Mouse (Mus musculus) cortical plate, adult 2 months (tissue): ENCODE measurements around the gene Slc2a10. TPM values are rescaled to one million over a fixed set of nuclear protein-coding genes. Genes with fewer than 3 reads are reported as not detected.
"Not testable (repeated sequence)": the region's sequence is repeated elsewhere in the genome, so short reads cannot be mapped to it uniquely, and the experiment has no call there.

Experiments
- H3K27ac ChIP-seq: fragments of 200-500 bp; 2 replicates; pipeline ENCODE4 v1.5.1; 2012; ENCODE audit warnings: low read length, control low read depth, inconsistent platforms; ENCODE audit not compliant: insufficient read depth
- H3K4me1 ChIP-seq: fragments of 200-500 bp; 2 replicates; pipeline ENCODE4 v1.6.1; 2011; ENCODE audit warnings: low read length; ENCODE audit not compliant: control insufficient read depth, insufficient read depth
- H3K4me3 ChIP-seq: fragments of 200-500 bp; 2 replicates; pipeline ENCODE4 v1.5.1; 2011; ENCODE audit warnings: mild to moderate bottlenecking, low read length, control low read depth; ENCODE audit not compliant: insufficient read depth
- CTCF ChIP-seq: fragments of 200-500 bp; IDR thresholded peaks from 2 replicates; pipeline ENCODE4 v1.5.1; 2011; ENCODE audit warnings: mild to moderate bottlenecking, control low read depth, low read length; ENCODE audit not compliant: insufficient read depth; ENCODE audit errors: extremely low read depth
- POLR2A ChIP-seq: fragments of 200-500 bp; IDR thresholded peaks from 2 replicates; pipeline ENCODE4 v1.6.1; 2011; ENCODE audit warnings: mild to moderate bottlenecking, low read length, control low read depth; ENCODE audit not compliant: insufficient read depth; ENCODE audit errors: extremely low read depth
- polyA plus RNA-seq: library from polyadenylated mRNA; depleted of rRNA; stranded (reverse); fragments of >200 nt; gene quantifications from 2 replicates; pipeline ENCODE4 v1.2.3, GENCODE M21; 2012

Slc2a10 gene
- polyA plus RNA-seq, 1 experiment = 1.7 TPM

DNA sequence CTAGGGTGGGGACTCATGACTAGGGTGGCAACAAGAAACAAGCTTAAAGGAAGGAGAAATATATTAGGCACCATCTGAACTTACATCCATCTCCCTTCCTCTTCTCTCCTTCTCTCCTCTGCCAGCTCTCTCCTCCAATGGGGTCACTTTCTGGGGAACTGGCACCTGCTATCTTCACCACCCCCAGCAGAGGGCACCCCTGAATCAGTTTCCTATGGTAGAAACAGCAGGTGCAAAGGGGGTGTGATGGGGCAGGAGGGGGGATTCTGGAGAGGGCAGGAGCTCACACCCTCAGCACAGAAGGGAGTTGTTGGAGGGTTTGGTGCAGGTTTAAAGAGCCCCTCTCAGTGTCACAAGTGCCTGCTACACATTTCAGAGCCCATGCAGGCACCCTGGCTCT lies 7.3 kb upstream of the Slc2a10 start:
- TF ChIP-seq CTCF = peak; percentile 59
- TF ChIP-seq POLR2A = no peak
- no peak overlapping the region for H3K4me3 ChIP-seq

DNA sequence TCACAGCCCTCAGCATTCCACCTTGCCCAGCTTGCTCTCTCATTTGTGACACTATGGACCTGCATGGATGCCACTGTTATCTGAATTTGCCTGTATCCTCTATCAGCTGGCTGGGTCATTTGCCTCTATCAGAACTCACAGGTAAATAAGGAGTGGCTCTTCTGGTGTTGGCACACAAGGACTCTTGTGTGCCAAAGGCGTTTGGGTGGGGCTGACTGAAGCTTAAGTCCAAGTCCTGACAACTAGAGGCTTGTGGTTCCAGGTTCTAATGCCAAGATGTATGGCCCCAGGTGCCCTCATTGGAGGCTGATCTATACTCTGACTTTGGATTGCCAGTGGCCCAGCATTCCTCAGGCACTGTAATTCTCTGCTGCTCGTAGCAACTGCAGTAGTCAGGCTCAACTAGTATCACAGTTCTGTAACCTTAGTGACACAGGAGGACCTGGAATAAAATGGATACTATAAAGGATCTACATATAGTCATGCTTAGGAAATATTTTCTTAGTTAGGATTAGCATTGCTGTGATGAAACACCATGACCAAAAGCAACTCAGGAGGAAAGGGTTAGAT lies 5.8 kb upstream of the Slc2a10 start:
- TF ChIP-seq POLR2A = no peak
- TF ChIP-seq CTCF = no peak
- Histone ChIP-seq H3K4me1 (peaks cover 3% of the 10 kb centered on the region), H3K27ac (no peak overlapping the region), H3K4me3 (no peak overlapping the region)

More for the DNA sequence above, 7.3 kb upstream of the Slc2a10 start:
- Histone ChIP-seq H3K27ac (no peak overlapping the region), H3K4me1 (peaks cover 5% of the 10 kb centered on the region)

DNA sequence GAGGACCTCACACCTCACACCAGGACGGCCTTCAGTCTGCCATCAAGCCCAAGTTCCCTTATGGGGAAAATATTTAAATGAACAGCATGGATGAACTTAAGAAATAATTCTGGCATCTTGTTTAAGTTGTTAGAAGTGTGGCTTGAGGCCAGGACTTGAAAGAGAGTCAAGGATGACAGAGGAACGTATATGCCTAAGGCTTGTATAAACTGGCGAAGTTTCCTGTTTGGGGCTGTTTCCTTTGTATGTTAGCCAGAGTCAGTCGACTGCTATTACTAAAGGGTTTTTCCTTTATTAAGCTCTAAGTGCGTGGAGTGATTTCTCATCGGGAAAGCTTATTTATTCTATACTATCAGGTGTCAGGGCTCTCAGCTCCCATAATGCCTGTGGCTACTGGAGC lies 4.8 kb upstream of the Slc2a10 start:
- TF ChIP-seq POLR2A (no peak), CTCF (no peak)
- Histone ChIP-seq H3K4me1 (peaks cover 3% of the 10 kb centered on the region), H3K4me3 (no peak overlapping the region), H3K27ac (no peak overlapping the region)

DNA sequence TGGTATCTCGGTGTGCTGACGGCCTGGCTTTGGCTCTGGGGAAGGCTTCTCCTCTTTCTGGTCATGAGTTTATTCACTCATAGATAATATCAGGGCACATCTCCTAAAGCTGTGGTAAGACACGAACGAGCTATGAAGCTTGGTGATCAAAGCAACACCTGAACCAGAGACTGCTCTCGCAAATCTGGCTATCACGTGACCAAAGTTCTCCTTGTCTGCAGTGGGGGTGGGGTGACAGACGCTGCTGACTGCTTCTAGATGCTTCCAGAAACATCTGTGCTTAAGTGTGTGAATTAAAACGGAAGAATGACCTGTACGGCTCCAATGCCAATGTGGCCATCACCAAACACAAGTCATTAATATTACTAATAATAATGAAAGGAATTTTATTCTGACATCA lies 6.1 kb downstream of the Slc2a10 start:
- TF ChIP-seq CTCF (no peak), POLR2A (no peak)
- H3K4me1 ChIP-seq = peaks cover 5% of the 10 kb centered on the region
- no peak overlapping the region for H3K27ac ChIP-seq
- H3K4me3 ChIP-seq = no peak overlapping the region

DNA sequence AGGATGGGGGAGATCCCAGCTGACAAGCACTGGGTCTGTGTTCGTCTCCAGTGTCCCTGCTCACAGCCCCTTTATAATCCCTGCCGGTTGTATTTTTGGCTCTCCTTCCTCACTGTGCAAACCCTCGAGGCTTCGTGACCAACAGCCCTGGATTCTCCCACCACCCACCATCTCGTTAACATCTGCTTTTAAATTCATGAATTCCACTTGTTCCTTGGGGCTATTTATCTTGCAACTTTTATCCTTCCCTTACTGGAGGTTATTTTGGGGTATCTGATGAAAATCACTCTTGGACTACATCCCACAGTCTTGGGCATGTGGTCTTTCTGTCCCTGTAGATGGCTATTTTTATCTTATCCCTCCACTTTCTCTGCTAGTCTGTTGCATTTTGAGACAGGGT lies 6.9 kb downstream of the Slc2a10 start:
- peaks cover 5% of the 10 kb centered on the region for H3K4me1 ChIP-seq
- H3K27ac ChIP-seq = no peak overlapping the region
- TF ChIP-seq POLR2A (peak; percentile 22; the same call in 1 of the 2 replicates), CTCF (no peak)
- no peak overlapping the region for H3K4me3 ChIP-seq

DNA sequence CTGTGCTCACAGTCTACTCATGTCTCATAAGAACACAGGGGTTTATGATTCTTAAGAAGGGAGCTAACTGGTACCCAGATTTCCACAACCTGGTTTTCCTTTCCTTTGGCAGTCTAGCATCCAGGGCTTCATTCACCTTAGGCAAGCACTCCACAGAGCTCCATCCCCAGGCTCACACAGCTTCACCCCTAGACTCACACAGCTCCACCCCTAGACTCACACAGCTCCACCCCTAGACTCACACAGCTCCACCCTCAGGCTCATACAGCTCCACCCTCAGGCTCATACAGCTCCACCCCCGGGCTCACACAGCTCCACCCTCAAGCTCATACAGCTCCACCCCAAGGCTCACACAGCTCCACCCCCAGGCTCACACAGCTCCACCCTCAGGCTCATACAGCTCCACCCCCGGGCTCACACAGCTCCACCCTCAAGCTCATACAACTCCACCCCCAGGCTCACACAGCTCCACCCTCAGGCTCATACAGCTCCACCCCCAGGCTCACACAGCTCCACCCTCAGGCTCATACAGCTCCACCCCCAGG lies 7.4 kb downstream of the Slc2a10 start:
- H3K4me1 ChIP-seq, H3K4me3 ChIP-seq: not testable (repeated sequence)

DNA sequence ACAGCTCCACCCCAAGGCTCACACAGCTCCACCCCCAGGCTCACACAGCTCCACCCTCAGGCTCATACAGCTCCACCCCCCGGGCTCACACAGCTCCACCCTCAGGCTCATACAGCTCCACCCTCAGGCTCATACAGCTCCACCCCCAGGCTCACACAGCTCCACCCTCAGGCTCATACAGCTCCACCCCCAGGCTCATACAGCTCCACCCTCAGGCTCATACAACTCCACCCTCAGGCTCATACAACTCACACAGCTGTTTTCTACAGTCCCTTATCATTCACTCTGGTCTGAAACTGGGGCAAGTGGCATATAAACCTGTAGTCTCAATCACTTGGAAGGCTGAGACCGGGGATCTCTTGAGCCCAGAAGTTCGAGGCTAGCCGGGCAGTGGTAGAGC lies 7.9 kb downstream of the Slc2a10 start:
- H3K27ac ChIP-seq, H3K4me3 ChIP-seq, H3K4me1 ChIP-seq: not testable (repeated sequence)

More for the DNA sequence above, 7.4 kb downstream of the Slc2a10 start:
- H3K27ac ChIP-seq = 0 out of 2 replicates have a peak overlapping the region, but pooled peaks have one; percentile 27

DNA sequence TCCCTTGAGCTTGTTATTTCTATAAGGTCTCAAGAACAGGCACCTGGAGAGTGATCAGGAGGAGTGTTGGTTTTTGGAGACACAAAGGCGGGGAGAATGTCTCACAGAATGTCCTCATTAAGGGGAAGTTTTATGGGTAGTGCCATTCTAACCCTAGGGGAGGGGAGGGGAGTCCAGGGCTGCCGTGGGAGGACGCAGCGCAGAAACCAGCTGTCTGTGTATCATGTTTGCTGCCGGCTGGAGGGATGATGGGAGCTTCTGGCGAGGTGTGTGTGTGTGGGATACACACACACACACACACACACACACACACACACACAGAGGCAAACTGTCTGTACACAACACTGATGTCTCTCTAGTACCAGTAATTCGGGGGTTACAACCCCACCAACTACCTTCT lies 8.8 kb downstream of the Slc2a10 start:
- H3K4me1 ChIP-seq = peaks cover 5% of the 10 kb centered on the region
- TF ChIP-seq CTCF (no peak), POLR2A (no peak)
- H3K4me3 ChIP-seq = no peak overlapping the region
- H3K27ac ChIP-seq = no peak overlapping the region

DNA sequence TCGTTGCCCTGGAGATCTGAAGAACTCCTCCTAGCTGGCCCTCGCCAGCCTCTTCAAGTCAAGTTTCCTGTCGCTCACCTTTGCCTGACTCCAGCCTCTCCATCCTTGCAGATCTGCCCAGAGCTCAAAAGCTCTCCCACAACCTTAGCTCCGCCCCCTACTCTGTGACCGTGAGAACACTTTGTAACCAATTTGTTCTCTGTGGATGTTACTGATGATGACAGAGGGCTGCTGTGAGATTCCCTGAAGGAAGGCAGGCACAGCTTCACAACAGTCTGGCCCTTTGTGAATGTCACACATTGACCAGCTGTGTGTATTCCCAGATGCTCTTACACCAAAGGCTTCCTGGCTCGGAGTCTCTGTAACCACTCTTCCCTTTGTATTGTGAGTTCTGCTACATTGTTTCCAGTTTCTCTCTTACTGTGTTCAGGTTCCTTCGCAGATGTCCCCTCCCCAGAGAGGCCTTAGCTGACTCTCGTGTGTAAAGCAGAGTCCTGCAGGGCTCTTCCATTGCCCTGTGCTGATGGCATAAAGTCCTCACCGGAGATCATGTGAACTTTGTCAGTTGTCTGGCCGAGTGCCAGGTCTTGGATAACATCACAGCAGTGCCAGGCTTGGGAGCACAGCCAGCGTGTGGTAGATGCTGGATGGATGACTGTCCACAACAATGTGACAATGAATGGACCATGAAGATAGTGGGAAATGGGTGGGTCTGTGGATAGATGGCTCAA lies 9.4 kb downstream of the Slc2a10 start:
- H3K4me3 ChIP-seq = no peak overlapping the region
- H3K4me1 ChIP-seq = peaks cover 5% of the 10 kb centered on the region
- TF ChIP-seq CTCF (no peak), POLR2A (no peak)
- no peak overlapping the region for H3K27ac ChIP-seq

DNA sequence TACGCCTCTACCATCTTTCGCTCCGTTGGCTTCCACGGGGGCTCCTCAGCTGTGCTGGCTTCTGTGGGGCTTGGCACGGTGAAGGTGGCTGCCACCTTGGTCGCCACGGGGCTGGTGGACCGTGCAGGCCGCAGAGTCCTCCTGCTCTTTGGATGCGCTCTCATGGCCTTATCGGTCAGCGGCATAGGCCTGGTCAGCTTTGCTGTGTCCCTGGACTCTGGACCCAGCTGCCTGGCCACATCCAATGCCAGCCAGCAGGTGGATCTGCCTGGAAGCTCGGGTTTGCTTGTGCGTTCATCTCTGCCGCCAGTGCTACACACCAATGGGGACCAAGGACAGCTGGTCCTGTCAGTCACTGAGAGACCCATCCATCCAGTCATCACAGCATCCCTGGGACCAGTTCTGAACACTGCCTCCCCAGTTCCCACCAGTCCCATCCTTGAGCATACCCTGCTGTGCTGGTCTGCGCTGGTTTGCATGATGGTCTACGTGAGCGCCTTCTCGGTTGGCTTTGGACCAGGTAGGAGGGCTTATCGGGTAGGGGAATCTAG lies 11.7 kb downstream of the Slc2a10 start:
- no peak for TF ChIP-seq POLR2A
- no peak for TF ChIP-seq CTCF
- no peak overlapping the region for H3K4me3 ChIP-seq
- peaks cover 5% of the 10 kb centered on the region; the same call in 1 of the 2 replicates for H3K4me1 ChIP-seq
- H3K27ac ChIP-seq = no peak overlapping the region
